Mouse (Mus musculus) midbrain, embryonic 16.5 days (tissue): Measurements from ENCODE around the gene Jph2. TPM values are rescaled to one million over a fixed set of nuclear protein-coding genes. Genes with fewer than 3 reads are reported as not detected.

ENCODE experiments used
- ATAC-seq: fragments of 200-750 bp; cut with Nextera tagmentation; 2 replicates; pipeline ENCODE4 v1.8.0; 2017; ENCODE audit warnings: moderate TSS enrichment
- H3K27ac ChIP-seq: fragments of 300-500 bp; sonication (generic); 2 replicates; pipeline ENCODE4 v1.5.1; 2014; ENCODE audit warnings: mild to moderate bottlenecking, low read length, mixed read lengths
- H3K27me3 ChIP-seq: fragments of 300-500 bp; sonication (generic); 2 replicates; pipeline ENCODE4 v1.6.1; 2014; ENCODE audit warnings: low read depth, low read length, mixed read lengths; ENCODE audit not compliant: control insufficient read depth, insufficient read depth
- H3K36me3 ChIP-seq: fragments of 300-500 bp; sonication (generic); 2 replicates; pipeline ENCODE4 v1.6.1; 2014; ENCODE audit warnings: mild to moderate bottlenecking, low read length, moderate library complexity, mixed read lengths; ENCODE audit not compliant: control insufficient read depth, insufficient read depth
- H3K4me1 ChIP-seq: fragments of 300-500 bp; sonication (generic); 2 replicates; pipeline ENCODE4 v1.6.1; 2014; ENCODE audit warnings: mild to moderate bottlenecking, low read length, mixed read lengths; ENCODE audit not compliant: control insufficient read depth, insufficient read depth
- H3K4me2 ChIP-seq: fragments of 300-500 bp; sonication (generic); 2 replicates; pipeline ENCODE4 v1.6.1; 2014; ENCODE audit warnings: mild to moderate bottlenecking, low read length, mixed read lengths
- H3K4me3 ChIP-seq: fragments of 300-500 bp; sonication (generic); 2 replicates; pipeline ENCODE4 v1.5.1; 2014; ENCODE audit warnings: low read depth, mild to moderate bottlenecking, low read length, moderate library complexity, mixed read lengths
- H3K9ac ChIP-seq: fragments of 300-500 bp; sonication (generic); 2 replicates; pipeline ENCODE4 v1.6.1; 2014; ENCODE audit warnings: low read depth, low read length, mixed read lengths
- H3K9me3 ChIP-seq: fragments of 300-500 bp; sonication (generic); replicated peaks from 2 replicates; pipeline ENCODE4 v1.6.1; 2014; ENCODE audit warnings: mild to moderate bottlenecking, low read length, mixed read lengths; ENCODE audit not compliant: control insufficient read depth, poor library complexity, severe bottlenecking
- WGBS: fragments of 180-500 bp; shearing (Covaris S2); extraction: QIAGEN DNeasy Blood & Tissue Kit; methylation state at CpG from one replicate; pipeline ENCODE4 v1.1.7; 2014; 5-methylcytosine and 5-hydroxymethylcytosine counted together
- polyA plus RNA-seq: library from polyadenylated mRNA; unstranded; fragments of >200 nt; fragmentation: Nextera tagmentation; extraction: Ambion mirVana; gene quantifications from 2 replicates; pipeline ENCODE4 v1.2.1, GENCODE M21; 2015

The Jph2 gene
- polyA plus RNA-seq, 1 experiment from 2014 or later: 1.1 TPM

- H3K27ac ChIP-seq: no peak overlapping the region
- H3K9ac ChIP-seq: no peak overlapping the region
- H3K36me3 ChIP-seq: no peaks in the 10 kb centered on the region
- peaks cover 20% of the 10 kb centered on the region for H3K27me3 ChIP-seq
- H3K9me3 ChIP-seq: no peaks in the 10 kb centered on the region
- no peak for ATAC-seq
- WGBS: 75% methylated on average over 5 of the region's 5 CpGs
- H3K4me3 ChIP-seq: no peak overlapping the region
- no peaks in the 10 kb centered on the region for H3K4me1 ChIP-seq
- H3K4me2 ChIP-seq: no peak overlapping the region
Measured at GRCm38 (mm10) chr2:163379366-163379765, 18.4 kb downstream of the Jph2 start.

DNA sequence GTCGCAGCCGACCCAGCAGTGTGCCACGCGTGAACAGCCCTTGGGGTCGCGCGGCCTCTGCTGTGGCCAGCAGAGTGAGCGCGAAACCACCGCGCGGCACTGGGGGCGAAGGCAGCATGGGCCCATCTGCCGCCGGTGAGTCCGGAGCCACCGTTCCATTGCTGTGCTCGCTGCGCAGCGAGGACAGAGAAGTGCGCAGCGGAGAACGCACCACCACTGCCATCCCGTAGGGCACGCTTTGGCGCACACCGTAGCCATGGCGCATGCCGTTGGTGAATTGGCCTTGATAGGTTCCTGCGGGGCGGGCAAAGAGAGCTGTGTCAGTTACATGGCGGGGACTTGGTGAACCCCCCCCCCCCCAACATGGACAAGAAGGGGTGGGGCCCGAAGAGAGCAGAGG lies 21.7 kb downstream of the Jph2 start:
- ATAC-seq: no peak
- Histone ChIP-seq H3K27ac (no peak overlapping the region), H3K36me3 (no peaks in the 10 kb centered on the region), H3K9ac (no peak overlapping the region), H3K4me3 (no peak overlapping the region), H3K9me3 (no peaks in the 10 kb centered on the region), H3K4me2 (no peak overlapping the region; the same call in 1 of the 2 replicates), H3K27me3 (peaks cover 20% of the 10 kb centered on the region), H3K4me1 (no peaks in the 10 kb centered on the region)
- WGBS: 40% methylated on average over 32 of the region's 33 CpGs

- Histone ChIP-seq H3K4me3 (no peak overlapping the region), H3K4me2 (no peak overlapping the region; the same call in 1 of the 2 replicates), H3K9ac (no peak overlapping the region), H3K27ac (no peak overlapping the region), H3K27me3 (peaks cover 20% of the 10 kb centered on the region), H3K4me1 (no peaks in the 10 kb centered on the region), H3K36me3 (no peaks in the 10 kb centered on the region), H3K9me3 (no peaks in the 10 kb centered on the region)
- no peak for ATAC-seq
- WGBS: 34% methylated on average over 35 of the region's 35 CpGs
Measured at GRCm38 (mm10) chr2:163375468-163375867, 22.3 kb downstream of the Jph2 start.

DNA sequence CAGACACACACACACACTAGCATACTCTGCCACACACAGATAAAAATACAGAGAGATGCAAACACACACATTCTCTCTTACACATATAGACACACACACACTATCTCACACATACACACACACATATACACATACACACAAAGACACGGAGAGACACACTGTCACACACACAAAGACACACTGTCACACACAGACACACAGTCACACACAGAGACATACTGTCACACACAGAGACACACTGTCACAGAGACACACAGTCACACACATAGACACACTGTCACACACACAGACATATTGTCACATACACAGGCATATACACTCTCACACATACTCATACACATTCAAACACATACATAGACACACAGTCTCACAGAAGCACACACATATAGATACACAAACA lies 25.2 kb downstream of the Jph2 start:
- no peaks in the 10 kb centered on the region for H3K4me1 ChIP-seq
- H3K4me2 ChIP-seq: no peak overlapping the region
- WGBS: 82% methylated on average over 1 of the region's 1 CpGs
- H3K27ac ChIP-seq: no peak overlapping the region
- H3K36me3 ChIP-seq: no peaks in the 10 kb centered on the region
- H3K4me3 ChIP-seq: no peak overlapping the region
- H3K9ac ChIP-seq: no peak overlapping the region
- H3K27me3 ChIP-seq: peaks cover 20% of the 10 kb centered on the region
- H3K9me3 ChIP-seq: no peaks in the 10 kb centered on the region
- no peak for ATAC-seq

GRCm38 (mm10) chr2:163370175-163370574 lies 27.6 kb downstream of the Jph2 start:
- Histone ChIP-seq H3K27ac (no peak overlapping the region), H3K27me3 (peaks cover 5% of the 10 kb centered on the region), H3K4me3 (no peak overlapping the region), H3K36me3 (no peaks in the 10 kb centered on the region), H3K4me1 (no peaks in the 10 kb centered on the region), H3K9ac (no peak overlapping the region), H3K4me2 (no peak overlapping the region), H3K9me3 (no peaks in the 10 kb centered on the region)
- no peak for ATAC-seq
- WGBS: 58% methylated on average over 4 of the region's 4 CpGs

GRCm38 (mm10) chr2:163364785-163365541 lies 32.8 kb downstream of the Jph2 start:
- no peak overlapping the region for H3K27ac ChIP-seq
- no peaks in the 10 kb centered on the region for H3K27me3 ChIP-seq
- no peak overlapping the region for H3K4me2 ChIP-seq
- H3K4me1 ChIP-seq: no peaks in the 10 kb centered on the region
- H3K9ac ChIP-seq: no peak overlapping the region
- H3K4me3 ChIP-seq: no peak overlapping the region
- H3K36me3 ChIP-seq: no peaks in the 10 kb centered on the region
- WGBS: 71% methylated on average over 18 of the region's 18 CpGs
- ATAC-seq: no peak
- H3K9me3 ChIP-seq: no peaks in the 10 kb centered on the region

DNA sequence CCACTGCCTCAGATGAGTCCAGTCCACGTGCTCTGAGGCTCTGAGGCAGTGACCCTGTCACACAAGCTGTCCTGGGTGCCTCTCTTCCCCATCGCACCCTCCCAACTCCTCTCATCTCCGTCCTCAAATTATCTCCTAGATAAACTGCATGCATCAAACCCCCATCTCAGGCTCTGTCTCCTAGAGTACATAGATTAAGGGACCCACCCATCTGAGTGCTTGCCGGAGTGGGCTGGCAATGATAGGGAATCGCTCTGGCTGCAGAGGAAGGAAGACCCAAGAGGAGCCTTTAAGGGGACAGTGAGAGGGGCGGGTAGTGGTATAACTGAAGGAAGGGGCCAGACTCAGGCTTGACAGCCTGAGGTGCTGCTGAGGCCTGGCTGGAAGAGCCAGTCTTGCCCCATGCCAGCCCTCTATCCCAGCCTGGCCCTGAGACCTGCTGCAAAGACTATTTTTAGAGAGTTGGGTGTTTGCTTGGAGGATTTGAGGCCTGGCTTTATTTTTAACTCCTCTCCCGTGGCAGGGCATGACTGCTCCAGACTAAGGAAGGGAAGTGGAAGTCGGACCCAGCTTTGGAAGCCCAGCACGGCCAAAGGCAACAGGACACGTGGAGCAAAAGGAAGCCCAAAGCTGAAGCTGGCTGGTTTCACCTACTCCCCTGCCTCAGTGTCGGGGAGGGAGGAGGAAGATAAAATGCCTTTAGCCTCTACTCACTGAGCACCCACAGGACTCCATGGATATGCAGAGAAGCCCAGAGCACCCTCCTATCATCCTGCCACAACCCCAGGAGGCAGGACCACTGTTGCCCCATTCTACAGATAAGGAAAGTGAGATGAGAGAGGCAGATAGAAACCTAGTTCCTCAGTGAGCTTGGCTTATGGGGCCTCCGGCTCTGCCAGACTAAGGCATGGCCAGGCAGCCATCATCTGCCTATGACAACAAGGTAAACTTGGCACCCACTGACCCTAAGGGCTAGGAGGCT lies 34.6 kb downstream of the Jph2 start:
- H3K36me3 ChIP-seq: no peaks in the 10 kb centered on the region
- H3K27ac ChIP-seq: no peak overlapping the region
- no peak overlapping the region for H3K4me2 ChIP-seq
- no peaks in the 10 kb centered on the region for H3K27me3 ChIP-seq
- no peaks in the 10 kb centered on the region for H3K4me1 ChIP-seq
- H3K9ac ChIP-seq: no peak overlapping the region
- no peak for ATAC-seq
- WGBS: 79% methylated on average over 12 of the region's 12 CpGs
- H3K4me3 ChIP-seq: no peak overlapping the region
- H3K9me3 ChIP-seq: no peaks in the 10 kb centered on the region

DNA sequence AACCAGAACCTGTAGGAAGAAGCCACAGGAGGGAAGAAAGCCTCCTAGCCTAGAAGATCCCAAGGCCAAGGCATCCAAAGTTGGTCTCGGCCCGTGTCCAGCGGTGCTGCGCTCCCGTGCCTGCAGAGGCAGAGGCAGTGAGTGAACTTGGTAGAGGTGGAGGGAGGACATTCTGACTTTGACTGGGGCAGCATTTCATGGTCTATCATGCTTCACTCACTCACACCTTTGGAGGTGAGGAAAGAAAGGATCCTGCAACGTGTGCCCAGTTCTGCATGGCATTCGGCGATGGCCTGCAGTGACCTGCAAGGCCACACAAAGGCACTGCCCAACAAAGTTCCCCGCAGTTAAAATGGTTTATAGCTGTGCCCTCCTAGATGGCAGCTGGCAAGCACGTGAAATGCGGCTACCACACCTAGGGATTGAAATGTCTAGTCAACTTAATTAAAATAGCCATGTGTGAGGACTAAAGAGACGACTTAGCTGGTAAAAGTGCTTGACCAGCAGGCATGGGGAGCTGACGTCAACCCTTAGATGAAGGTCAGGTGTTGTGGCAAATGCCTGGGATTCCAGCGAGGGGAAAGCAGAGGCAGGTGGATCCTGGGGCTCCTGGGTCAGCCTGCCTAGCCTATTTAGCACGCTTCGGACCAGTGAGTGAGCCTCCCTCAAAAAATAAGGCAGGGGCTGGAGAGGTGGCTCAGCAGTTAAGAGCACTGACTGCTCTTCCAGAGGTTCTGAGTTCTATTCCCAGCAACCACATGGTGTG lies 36.8 kb downstream of the Jph2 start:
- Histone ChIP-seq H3K27me3 (no peaks in the 10 kb centered on the region), H3K9ac (no peak overlapping the region), H3K4me2 (no peak overlapping the region), H3K27ac (no peak overlapping the region), H3K4me1 (no peaks in the 10 kb centered on the region), H3K9me3 (no peaks in the 10 kb centered on the region), H3K36me3 (no peaks in the 10 kb centered on the region), H3K4me3 (no peak overlapping the region)
- no peak for ATAC-seq
- 78% methylated on average over 16 of the region's 16 CpGs for WGBS
